Mouse (Mus musculus): ENCODE measurements at regions not wholly inside any gene's neighbourhood (a gene's known extent, or its start where the extent isn't known, plus 50 kb on each side); places are given as distances from the start of the nearest gene placed in this dataset.
A peak's percentile ranks its signal among the peaks of the same experiment; 100 is the strongest.

DNA sequence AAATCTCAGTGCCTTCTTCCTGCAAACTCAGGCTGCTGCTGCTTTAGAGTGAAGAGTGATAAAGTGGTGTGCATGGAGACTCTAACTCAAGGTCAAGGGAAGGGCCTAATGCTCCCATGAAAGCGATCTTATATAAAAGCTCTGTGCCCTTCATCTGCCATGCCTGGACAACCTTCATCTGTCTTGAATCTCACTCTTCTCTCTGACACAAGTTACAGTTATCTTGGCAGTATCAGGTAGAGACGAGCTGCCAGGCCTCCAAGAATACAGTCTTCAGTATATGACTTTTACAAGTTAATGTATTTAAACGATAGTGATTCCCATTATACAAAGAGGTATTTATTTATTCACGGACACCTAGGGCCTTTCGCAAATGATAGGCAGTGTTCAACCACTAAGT, 146.7 kb upstream of the Cypt12 start:
- peak overlapping the region; percentile 75 for H3K27ac ChIP-seq (replicated peaks; ENCODE audit: low read depth, low read length)
- peak overlapping the region; percentile 21 for H3K9ac ChIP-seq (replicated peaks; ENCODE audit: low read length)
- peak; percentile 59 for DNase-seq
- peaks cover 10% of the 10 kb centered on the region; the same call in 1 of the 2 replicates for H3K36me3 ChIP-seq (ENCODE audit: control insufficient read depth, insufficient read depth, low read length)
- no peaks in the 10 kb centered on the region for H3K27me3 ChIP-seq (ENCODE audit: control insufficient read depth, insufficient read depth, low read length)
- no peaks in the 10 kb centered on the region for H3K9me3 ChIP-seq (ENCODE audit: control insufficient read depth, low read length)
- WGBS = 53% methylated on average over 5 of the region's 5 CpGs
- ATAC-seq (ENCODE audit: low FRiP score, low TSS enrichment) = no peak
- peaks cover 11% of the 10 kb centered on the region; the same call in 1 of the 2 replicates for H3K4me1 ChIP-seq (ENCODE audit: control insufficient read depth, insufficient read depth, low read length)
- no peak overlapping the region for H3K4me3 ChIP-seq (replicated peaks; ENCODE audit: low read depth, low read length)
- peak overlapping the region; percentile 29 for H3K4me2 ChIP-seq (ENCODE audit: low read length)

DNA sequence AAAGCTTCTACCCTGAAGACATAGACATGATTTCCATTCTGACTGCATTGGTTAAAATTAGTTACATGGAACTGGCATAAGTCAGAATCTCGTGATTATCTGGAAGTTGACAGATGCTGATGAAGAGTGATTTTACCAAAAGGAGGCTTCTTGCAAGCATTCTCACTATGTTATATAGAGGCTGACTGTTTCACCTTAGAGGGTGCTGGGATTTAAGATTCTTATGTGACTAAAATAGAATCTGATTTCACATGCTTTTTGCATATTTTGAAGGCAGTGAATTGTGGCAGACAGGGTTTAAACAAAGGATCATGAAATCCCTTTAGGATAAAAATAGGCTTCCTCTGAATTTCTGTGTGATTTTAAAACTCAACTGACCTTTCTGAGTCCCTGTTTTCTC, 143.0 kb upstream of the Cypt12 start:
- Histone ChIP-seq H3K4me3 (replicated peaks; ENCODE audit: low read depth, low read length) (no peak overlapping the region), H3K27me3 (ENCODE audit: control insufficient read depth, insufficient read depth, low read length) (no peaks in the 10 kb centered on the region), H3K27ac (replicated peaks; ENCODE audit: low read depth, low read length) (peak overlapping the region; percentile 46), H3K9ac (replicated peaks; ENCODE audit: low read length) (no peak overlapping the region), H3K9me3 (ENCODE audit: control insufficient read depth, low read length) (no peaks in the 10 kb centered on the region), H3K4me1 (ENCODE audit: control insufficient read depth, insufficient read depth, low read length) (peaks cover 15% of the 10 kb centered on the region; the same call in 1 of the 2 replicates), H3K36me3 (ENCODE audit: control insufficient read depth, insufficient read depth, low read length) (no peaks in the 10 kb centered on the region), H3K4me2 (ENCODE audit: low read length) (no peak overlapping the region)
- ATAC-seq (ENCODE audit: low FRiP score, low TSS enrichment) = no peak
- WGBS = 41% methylated on average over 1 of the region's 1 CpGs
- DNase-seq = no peak

DNA sequence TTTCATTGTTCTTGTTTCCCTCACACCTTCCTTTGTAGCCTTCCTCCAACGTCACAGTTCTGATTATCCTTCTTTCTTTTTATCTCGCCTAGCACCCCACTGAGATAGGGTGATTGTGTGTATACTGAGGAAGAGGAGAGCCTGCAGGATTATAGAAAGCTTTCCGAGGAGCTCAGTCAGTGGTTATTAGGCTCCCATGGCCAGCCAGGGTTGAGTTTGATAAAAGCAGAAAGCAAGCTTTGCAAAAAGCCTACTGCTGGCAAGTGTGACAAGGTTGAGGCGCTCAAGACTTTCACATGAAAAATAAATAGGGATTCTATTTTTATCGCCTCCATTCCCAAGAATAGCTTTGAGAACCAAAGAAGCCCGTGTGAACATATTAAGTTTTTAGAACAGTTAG, 136.9 kb upstream of the Cypt12 start:
- Histone ChIP-seq H3K27me3 (ENCODE audit: control insufficient read depth, insufficient read depth, low read length) (no peaks in the 10 kb centered on the region), H3K36me3 (ENCODE audit: control insufficient read depth, insufficient read depth, low read length) (no peaks in the 10 kb centered on the region), H3K4me3 (replicated peaks; ENCODE audit: low read depth, low read length) (no peak overlapping the region), H3K9ac (replicated peaks; ENCODE audit: low read length) (no peak overlapping the region), H3K9me3 (ENCODE audit: control insufficient read depth, low read length) (no peaks in the 10 kb centered on the region), H3K27ac (replicated peaks; ENCODE audit: low read depth, low read length) (peak overlapping the region; percentile 58), H3K4me1 (ENCODE audit: control insufficient read depth, insufficient read depth, low read length) (peaks cover 4% of the 10 kb centered on the region; the same call in 1 of the 2 replicates), H3K4me2 (ENCODE audit: low read length) (peak overlapping the region; percentile 3; the same call in 1 of the 2 replicates)
- ATAC-seq (ENCODE audit: low FRiP score, low TSS enrichment) (no peak), DNase-seq (peak; percentile 37)
- WGBS = 25% methylated on average over 6 of the region's 6 CpGs

GRCm38 (mm10) chr3:17824201-17824600, 124.0 kb upstream of the Cypt12 start:
- no peaks in the 10 kb centered on the region for H3K4me1 ChIP-seq (ENCODE audit: control insufficient read depth, insufficient read depth, low read length)
- no peak overlapping the region for H3K4me3 ChIP-seq (replicated peaks; ENCODE audit: low read depth, low read length)
- peak overlapping the region; percentile 47; the same call in 1 of the 2 replicates for H3K27ac ChIP-seq (replicated peaks; ENCODE audit: low read depth, low read length)
- ATAC-seq (ENCODE audit: low FRiP score, low TSS enrichment) = no peak
- WGBS = 82% methylated on average over 3 of the region's 3 CpGs
- H3K36me3 ChIP-seq (ENCODE audit: control insufficient read depth, insufficient read depth, low read length) = no peaks in the 10 kb centered on the region
- H3K27me3 ChIP-seq (ENCODE audit: control insufficient read depth, insufficient read depth, low read length) = no peaks in the 10 kb centered on the region
- H3K9me3 ChIP-seq (ENCODE audit: control insufficient read depth, low read length) = no peaks in the 10 kb centered on the region
- no peak overlapping the region for H3K9ac ChIP-seq (replicated peaks; ENCODE audit: low read length)
- peak; percentile 18 for DNase-seq
- H3K4me2 ChIP-seq (ENCODE audit: low read length) = no peak overlapping the region

DNA sequence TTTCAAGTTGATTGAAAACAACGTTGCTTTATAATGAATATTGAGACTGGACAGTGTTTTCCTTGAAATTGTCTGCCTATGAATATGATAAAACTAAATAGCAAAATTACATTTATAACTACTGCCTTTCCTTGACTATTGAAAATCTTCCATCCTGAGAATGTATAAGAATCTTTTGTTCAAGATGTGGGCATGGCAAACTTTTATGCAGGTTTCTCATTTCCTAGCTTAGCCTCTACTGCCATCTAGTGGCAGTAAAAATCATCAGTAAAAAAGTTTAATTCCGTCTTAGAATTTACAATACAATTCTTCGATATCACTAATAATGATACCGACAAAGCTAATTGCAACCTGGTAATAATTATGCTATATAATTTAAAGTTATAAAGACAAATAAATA, 123.5 kb upstream of the Cypt12 start:
- Histone ChIP-seq H3K27me3 (ENCODE audit: control insufficient read depth, insufficient read depth, low read length) (no peaks in the 10 kb centered on the region), H3K9me3 (ENCODE audit: control insufficient read depth, low read length) (no peaks in the 10 kb centered on the region), H3K4me1 (ENCODE audit: control insufficient read depth, insufficient read depth, low read length) (no peaks in the 10 kb centered on the region), H3K36me3 (ENCODE audit: control insufficient read depth, insufficient read depth, low read length) (no peaks in the 10 kb centered on the region), H3K4me3 (replicated peaks; ENCODE audit: low read depth, low read length) (no peak overlapping the region), H3K27ac (replicated peaks; ENCODE audit: low read depth, low read length) (no peak overlapping the region), H3K9ac (replicated peaks; ENCODE audit: low read length) (no peak overlapping the region), H3K4me2 (ENCODE audit: low read length) (no peak overlapping the region)
- DNase-seq (peak; percentile 87), ATAC-seq (ENCODE audit: low FRiP score, low TSS enrichment) (no peak)
- WGBS = 47% methylated on average over 4 of the region's 4 CpGs

- Histone ChIP-seq H3K36me3 (ENCODE audit: control insufficient read depth, insufficient read depth, low read length) (no peaks in the 10 kb centered on the region), H3K4me3 (replicated peaks; ENCODE audit: low read depth, low read length) (no peak overlapping the region), H3K9ac (replicated peaks; ENCODE audit: low read length) (no peak overlapping the region), H3K27me3 (ENCODE audit: control insufficient read depth, insufficient read depth, low read length) (no peaks in the 10 kb centered on the region), H3K4me1 (ENCODE audit: control insufficient read depth, insufficient read depth, low read length) (no peaks in the 10 kb centered on the region), H3K4me2 (ENCODE audit: low read length) (no peak overlapping the region), H3K9me3 (ENCODE audit: control insufficient read depth, low read length) (no peaks in the 10 kb centered on the region), H3K27ac (replicated peaks; ENCODE audit: low read depth, low read length) (no peak overlapping the region)
- ATAC-seq (ENCODE audit: low FRiP score, low TSS enrichment) = no peak; the same call in 1 of the 2 replicates
- no peak for DNase-seq
- 75% methylated on average over 3 of the region's 3 CpGs for WGBS
Measured at GRCm38 (mm10) chr3:17825254-17825890, 122.8 kb upstream of the Cypt12 start.

GRCm38 (mm10) chr3:17834706-17835105, 113.5 kb upstream of the Cypt12 start:
- H3K4me1 ChIP-seq (ENCODE audit: control insufficient read depth, insufficient read depth, low read length) = no peaks in the 10 kb centered on the region
- no peaks in the 10 kb centered on the region for H3K27me3 ChIP-seq (ENCODE audit: control insufficient read depth, insufficient read depth, low read length)
- no peak overlapping the region for H3K9ac ChIP-seq (replicated peaks; ENCODE audit: low read length)
- H3K4me2 ChIP-seq (ENCODE audit: low read length) = no peak overlapping the region
- H3K27ac ChIP-seq (replicated peaks; ENCODE audit: low read depth, low read length) = no peak overlapping the region
- peak; percentile 80 for DNase-seq
- WGBS = 39% methylated on average over 1 of the region's 1 CpGs
- no peaks in the 10 kb centered on the region for H3K36me3 ChIP-seq (ENCODE audit: control insufficient read depth, insufficient read depth, low read length)
- H3K9me3 ChIP-seq (ENCODE audit: control insufficient read depth, low read length) = no peaks in the 10 kb centered on the region
- H3K4me3 ChIP-seq (replicated peaks; ENCODE audit: low read depth, low read length) = no peak overlapping the region
- no peak for ATAC-seq (ENCODE audit: low FRiP score, low TSS enrichment)

- H3K4me1 ChIP-seq (ENCODE audit: control insufficient read depth, insufficient read depth, low read length) = no peaks in the 10 kb centered on the region
- no peak overlapping the region for H3K27ac ChIP-seq (replicated peaks; ENCODE audit: low read depth, low read length)
- H3K9ac ChIP-seq (replicated peaks; ENCODE audit: low read length) = no peak overlapping the region
- no peak overlapping the region for H3K4me3 ChIP-seq (replicated peaks; ENCODE audit: low read depth, low read length)
- no peaks in the 10 kb centered on the region for H3K27me3 ChIP-seq (ENCODE audit: control insufficient read depth, insufficient read depth, low read length)
- ATAC-seq (ENCODE audit: low FRiP score, low TSS enrichment) (no peak), DNase-seq (no peak)
- no peaks in the 10 kb centered on the region for H3K36me3 ChIP-seq (ENCODE audit: control insufficient read depth, insufficient read depth, low read length)
- no peaks in the 10 kb centered on the region for H3K9me3 ChIP-seq (ENCODE audit: control insufficient read depth, low read length)
- no peak overlapping the region for H3K4me2 ChIP-seq (ENCODE audit: low read length)
- WGBS = 88% methylated on average over 7 of the region's 7 CpGs
Measured at GRCm38 (mm10) chr3:17847609-17848008, 100.6 kb upstream of the Cypt12 start.

- Histone ChIP-seq H3K9ac (replicated peaks; ENCODE audit: low read length) (no peak overlapping the region), H3K9me3 (ENCODE audit: control insufficient read depth, low read length) (no peaks in the 10 kb centered on the region), H3K4me1 (ENCODE audit: control insufficient read depth, insufficient read depth, low read length) (no peaks in the 10 kb centered on the region), H3K27me3 (ENCODE audit: control insufficient read depth, insufficient read depth, low read length) (no peaks in the 10 kb centered on the region), H3K36me3 (ENCODE audit: control insufficient read depth, insufficient read depth, low read length) (no peaks in the 10 kb centered on the region), H3K4me2 (ENCODE audit: low read length) (no peak overlapping the region), H3K27ac (replicated peaks; ENCODE audit: low read depth, low read length) (no peak overlapping the region), H3K4me3 (replicated peaks; ENCODE audit: low read depth, low read length) (no peak overlapping the region)
- DNase-seq (peak; percentile 65), ATAC-seq (ENCODE audit: low FRiP score, low TSS enrichment) (no peak)
Measured at GRCm38 (mm10) chr3:17848181-17848580, 100.0 kb upstream of the Cypt12 start.

Measured in midbrain, embryonic 14.5 days (tissue).